Mouse (Mus musculus): Measurements from ENCODE around the gene Tubd1. TPM values are rescaled to one million over a fixed set of nuclear protein-coding genes. Genes with fewer than 3 reads are reported as not detected.
A peak's percentile ranks its signal among the peaks of the same experiment; 100 is the strongest.

The Tubd1 gene
- polyA plus RNA-seq, 1 experiment from 2014 or later = 4.7 TPM

- no peak for TF ChIP-seq CTCF (IDR thresholded peaks at IDR 0.05; ENCODE audit: low read depth)
- H3K9ac ChIP-seq (ENCODE audit: low read depth, low read length) = no peak overlapping the region
- H3K4me1 ChIP-seq (replicated peaks; ENCODE audit: control insufficient read depth, insufficient read depth, low read length) = 0 out of 2 replicates have a peak, but pooled peaks cover 11% of the 10 kb centered on the region
- H3K27ac ChIP-seq (ENCODE audit: low read depth, low read length) = peak overlapping the region; percentile 58
- 24% methylated on average over 5 of the region's 5 CpGs for WGBS
- no peaks in the 10 kb centered on the region for H3K27me3 ChIP-seq (replicated peaks; ENCODE audit: control insufficient read depth, insufficient read depth, low read length)
- H3K36me3 ChIP-seq (ENCODE audit: control insufficient read depth, insufficient read depth) = peaks cover 13% of the 10 kb centered on the region; the same call in 1 of the 2 replicates
- H3K9me3 ChIP-seq (ENCODE audit: control insufficient read depth) = no peaks in the 10 kb centered on the region
- no peak overlapping the region for H3K4me3 ChIP-seq (ENCODE audit: low read depth, low read length)
- ATAC-seq = peak; percentile 44; the same call in 1 of the 2 replicates
- no peak overlapping the region for H3K4me2 ChIP-seq (replicated peaks; ENCODE audit: low read depth)
Measured at GRCm38 (mm10) chr11:86604732-86605520, 60.1 kb downstream of the Tubd1 start.

DNA sequence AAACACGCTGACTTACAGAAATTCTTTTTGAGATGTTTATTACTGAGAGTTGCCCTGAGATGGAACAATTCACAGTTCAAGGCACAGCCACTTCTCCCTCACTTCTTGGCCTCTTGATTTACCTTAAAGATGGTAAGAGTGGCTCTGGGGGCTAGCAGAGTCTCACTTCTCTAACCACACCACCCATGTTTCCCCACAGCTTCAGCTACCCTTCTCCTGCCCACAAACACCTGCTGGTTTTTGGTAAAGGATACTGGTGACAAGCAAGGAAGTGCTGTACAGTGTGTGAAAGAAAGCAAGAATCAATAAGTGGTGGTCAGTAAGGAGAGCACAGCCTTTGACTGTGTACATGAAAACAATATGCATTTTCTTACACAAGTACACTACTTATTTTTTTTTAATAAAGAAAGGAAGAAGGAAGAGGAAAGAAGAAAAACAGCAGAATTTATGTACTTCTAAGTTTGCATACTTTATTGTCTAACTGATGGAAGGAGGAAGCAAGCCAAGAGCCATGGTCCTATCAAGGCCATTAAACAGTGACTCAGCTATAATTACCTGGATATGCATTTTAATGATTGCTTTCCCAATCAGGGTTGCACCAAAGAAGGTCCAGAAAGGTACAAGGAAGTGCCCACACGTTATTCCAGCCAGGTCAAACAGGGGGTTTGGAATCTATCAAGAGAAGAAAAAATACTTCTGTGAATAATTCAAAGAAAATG lies 62.0 kb downstream of the Tubd1 start:
- Histone ChIP-seq H3K27ac (ENCODE audit: low read depth, low read length) (peak overlapping the region; percentile 61), H3K4me2 (replicated peaks; ENCODE audit: low read depth) (no peak overlapping the region), H3K9me3 (ENCODE audit: control insufficient read depth) (no peaks in the 10 kb centered on the region), H3K9ac (ENCODE audit: low read depth, low read length) (no peak overlapping the region), H3K4me1 (replicated peaks; ENCODE audit: control insufficient read depth, insufficient read depth, low read length) (peaks cover 11% of the 10 kb centered on the region; the same call in 1 of the 2 replicates), H3K27me3 (replicated peaks; ENCODE audit: control insufficient read depth, insufficient read depth, low read length) (no peaks in the 10 kb centered on the region), H3K4me3 (ENCODE audit: low read depth, low read length) (no peak overlapping the region), H3K36me3 (ENCODE audit: control insufficient read depth, insufficient read depth) (peaks cover 9% of the 10 kb centered on the region; the same call in 1 of the 2 replicates)
- TF ChIP-seq CTCF (IDR thresholded peaks at IDR 0.05; ENCODE audit: low read depth) = no peak
- peak; percentile 72 for ATAC-seq
- WGBS = 63% methylated on average over 2 of the region's 2 CpGs

DNA sequence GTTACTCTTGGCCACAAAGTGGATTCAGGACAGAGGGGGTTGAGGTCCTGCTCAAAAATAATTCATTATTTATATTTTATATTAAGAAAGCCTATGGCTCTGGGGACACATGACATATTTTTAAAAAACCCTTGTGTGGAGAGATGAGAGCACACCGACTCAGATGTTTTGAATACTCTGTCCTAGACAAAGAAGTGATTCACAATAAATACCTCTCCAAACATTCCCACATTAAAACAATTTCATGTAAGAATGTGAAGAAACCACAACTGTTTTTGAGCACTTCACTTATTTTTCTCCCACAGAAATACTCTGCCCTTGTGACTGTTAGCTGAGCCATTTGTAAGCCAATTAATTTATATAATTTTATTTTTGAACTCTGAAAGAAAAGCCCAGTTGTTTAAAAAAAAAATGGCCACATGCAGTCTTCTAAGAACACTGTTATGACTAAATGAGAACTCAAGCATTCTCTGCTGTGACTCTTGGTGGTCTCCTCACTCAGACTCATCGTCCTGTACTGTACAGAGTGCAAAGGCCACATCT lies 63.1 kb downstream of the Tubd1 start:
- H3K27ac ChIP-seq (ENCODE audit: low read depth, low read length) = peak overlapping the region; percentile 55; the same call in 1 of the 2 replicates

GRCm38 (mm10) chr11:86610239-86610638 lies 65.4 kb downstream of the Tubd1 start:
- no peak overlapping the region for H3K4me2 ChIP-seq (replicated peaks; ENCODE audit: low read depth)
- WGBS = 63% methylated on average over 3 of the region's 3 CpGs
- no peak for TF ChIP-seq CTCF (IDR thresholded peaks at IDR 0.05; ENCODE audit: low read depth)
- ATAC-seq = peak; percentile 22; the same call in 1 of the 2 replicates
- H3K27ac ChIP-seq (ENCODE audit: low read depth, low read length) = no peak overlapping the region
- peaks cover 9% of the 10 kb centered on the region; the same call in 1 of the 2 replicates for H3K36me3 ChIP-seq (ENCODE audit: control insufficient read depth, insufficient read depth)
- no peaks in the 10 kb centered on the region for H3K9me3 ChIP-seq (ENCODE audit: control insufficient read depth)
- peaks cover under 1% of the 10 kb centered on the region; the same call in 1 of the 2 replicates for H3K4me1 ChIP-seq (replicated peaks; ENCODE audit: control insufficient read depth, insufficient read depth, low read length)
- no peaks in the 10 kb centered on the region for H3K27me3 ChIP-seq (replicated peaks; ENCODE audit: control insufficient read depth, insufficient read depth, low read length)
- no peak overlapping the region for H3K4me3 ChIP-seq (ENCODE audit: low read depth, low read length)
- no peak overlapping the region for H3K9ac ChIP-seq (ENCODE audit: low read depth, low read length)

More for the DNA sequence above, 63.1 kb downstream of the Tubd1 start:
- H3K27me3 ChIP-seq (replicated peaks; ENCODE audit: control insufficient read depth, insufficient read depth, low read length) = no peaks in the 10 kb centered on the region
- H3K4me1 ChIP-seq (replicated peaks; ENCODE audit: control insufficient read depth, insufficient read depth, low read length) = peaks cover 11% of the 10 kb centered on the region; the same call in 1 of the 2 replicates
- TF ChIP-seq CTCF (IDR thresholded peaks at IDR 0.05; ENCODE audit: low read depth) = no peak
- no peak overlapping the region for H3K4me2 ChIP-seq (replicated peaks; ENCODE audit: low read depth)
- WGBS = 54% methylated on average over 2 of the region's 2 CpGs
- H3K9me3 ChIP-seq (ENCODE audit: control insufficient read depth) = no peaks in the 10 kb centered on the region
- H3K4me3 ChIP-seq (ENCODE audit: low read depth, low read length) = no peak overlapping the region
- H3K9ac ChIP-seq (ENCODE audit: low read depth, low read length) = no peak overlapping the region
- H3K36me3 ChIP-seq (ENCODE audit: control insufficient read depth, insufficient read depth) = peaks cover 9% of the 10 kb centered on the region; the same call in 1 of the 2 replicates
- ATAC-seq = no peak

- no peak overlapping the region for H3K4me3 ChIP-seq (ENCODE audit: low read depth, low read length)
- H3K9ac ChIP-seq (ENCODE audit: low read depth, low read length) = no peak overlapping the region
- no peak overlapping the region for H3K27ac ChIP-seq (ENCODE audit: low read depth, low read length)
- H3K27me3 ChIP-seq (replicated peaks; ENCODE audit: control insufficient read depth, insufficient read depth, low read length) = no peaks in the 10 kb centered on the region
- no peak overlapping the region for H3K4me2 ChIP-seq (replicated peaks; ENCODE audit: low read depth)
- 92% methylated on average over 1 of the region's 1 CpGs for WGBS
- ATAC-seq = no peak
- H3K9me3 ChIP-seq (ENCODE audit: control insufficient read depth) = no peaks in the 10 kb centered on the region
- no peaks in the 10 kb centered on the region; the same call in 1 of the 2 replicates for H3K4me1 ChIP-seq (replicated peaks; ENCODE audit: control insufficient read depth, insufficient read depth, low read length)
- peaks cover 10% of the 10 kb centered on the region; the same call in 1 of the 2 replicates for H3K36me3 ChIP-seq (ENCODE audit: control insufficient read depth, insufficient read depth)
- no peak for TF ChIP-seq CTCF (IDR thresholded peaks at IDR 0.05; ENCODE audit: low read depth)
Measured at GRCm38 (mm10) chr11:86611991-86612390, 67.2 kb downstream of the Tubd1 start.

All from intestine, postnatal 0 days (tissue).